Mouse (Mus musculus): ENCODE measurements at regions not wholly inside any gene's neighbourhood (a gene's known extent, or its start where the extent isn't known, plus 50 kb on each side); places are given as distances from the start of the nearest gene placed in this dataset.

DNA sequence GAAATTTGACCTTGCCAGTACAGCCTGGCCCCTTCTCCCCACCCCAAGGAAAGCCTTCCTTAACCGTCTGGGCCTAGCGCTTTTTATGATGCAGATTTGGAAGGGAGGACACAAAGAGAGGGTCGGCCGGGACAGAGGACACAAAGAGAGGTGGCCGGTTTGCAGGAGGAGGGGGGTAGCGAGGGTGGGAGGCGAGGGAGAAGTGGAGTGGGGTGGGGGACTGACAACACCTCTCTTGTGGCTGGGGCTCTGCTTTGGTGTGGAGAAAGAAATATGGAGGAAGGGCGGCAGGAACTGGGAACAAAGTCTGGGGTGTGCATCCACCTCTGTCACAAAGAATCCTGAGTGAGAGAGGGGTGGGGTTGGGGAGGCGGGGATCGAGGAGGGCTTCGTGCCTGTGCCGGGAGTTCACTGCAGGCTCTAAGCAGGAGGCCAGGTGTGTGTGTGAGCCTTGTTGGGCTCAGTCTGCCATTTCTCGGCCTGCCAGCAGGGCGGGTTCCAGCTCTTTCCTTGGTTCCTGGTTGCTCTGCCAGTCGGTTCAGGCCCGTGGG lies 330.4 kb upstream of the Dio3 start:
- H3K36me3 ChIP-seq = no peaks in the 10 kb centered on the region
- 9% methylated on average over 16 of the region's 16 CpGs for WGBS

DNA sequence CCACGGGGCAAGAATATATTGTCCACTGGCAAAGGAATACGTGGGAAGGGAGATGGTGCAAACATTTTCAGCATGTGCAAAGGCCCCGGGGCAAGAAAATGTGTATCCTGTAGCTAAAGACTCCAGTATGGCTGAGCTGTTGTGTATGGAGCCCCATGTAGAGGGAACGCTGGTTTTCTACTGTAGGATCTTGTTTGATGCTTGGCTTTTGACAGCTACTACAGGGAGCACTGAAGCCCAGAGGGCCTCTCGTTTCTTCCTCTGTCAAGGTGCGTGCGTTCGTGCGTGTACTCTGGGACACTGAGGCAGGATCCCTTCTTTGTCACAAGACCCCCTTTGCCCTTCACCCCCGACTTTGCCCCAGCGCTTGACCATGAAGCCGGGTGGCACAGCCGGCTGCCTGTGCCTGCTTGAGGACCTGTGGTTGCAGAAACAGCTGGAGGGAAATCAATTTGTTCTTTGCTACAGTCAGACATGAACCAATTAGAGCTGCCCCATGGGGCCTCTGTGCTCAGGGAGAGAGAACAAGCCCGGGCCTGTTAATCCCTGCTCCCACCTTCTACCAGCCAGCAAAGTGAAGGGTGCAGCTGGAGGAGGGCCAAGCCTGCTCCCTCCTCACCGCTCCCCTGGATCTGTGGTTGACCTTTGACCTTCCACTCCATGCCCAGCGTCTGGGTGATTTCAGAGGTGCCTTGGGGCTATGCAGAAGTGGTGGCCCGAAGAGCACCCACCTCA lies 329.5 kb upstream of the Dio3 start:
- Histone ChIP-seq H3K4me2 (no peak overlapping the region), H3K4me3 (no peak overlapping the region), H3K27ac (replicated peaks) (0 out of 2 replicates have a peak overlapping the region, but pooled peaks have one; percentile 2), H3K9ac (no peak overlapping the region), H3K4me1 (replicated peaks) (peaks cover 31% of the 10 kb centered on the region), H3K36me3 (no peaks in the 10 kb centered on the region), H3K27me3 (peaks cover 3% of the 10 kb centered on the region; the same call in 1 of the 2 replicates), H3K9me3 (no peaks in the 10 kb centered on the region)
- 0 out of 2 replicates have a peak, but pooled peaks have one; percentile 15 for ATAC-seq (ENCODE audit: low read depth)
- 55% methylated on average over 17 of the region's 17 CpGs for WGBS

More for the DNA sequence above, 330.4 kb upstream of the Dio3 start:
- H3K4me2 ChIP-seq = no peak overlapping the region
- no peaks in the 10 kb centered on the region for H3K9me3 ChIP-seq
- H3K4me1 ChIP-seq (replicated peaks) = peaks cover 31% of the 10 kb centered on the region
- 0 out of 2 replicates have a peak overlapping the region, but pooled peaks have one; percentile 2 for H3K27ac ChIP-seq (replicated peaks)
- no peak overlapping the region for H3K4me3 ChIP-seq
- peak; percentile 46; the same call in 1 of the 2 replicates for ATAC-seq (ENCODE audit: low read depth)
- H3K9ac ChIP-seq = no peak overlapping the region
- peaks cover 3% of the 10 kb centered on the region; the same call in 1 of the 2 replicates for H3K27me3 ChIP-seq

DNA sequence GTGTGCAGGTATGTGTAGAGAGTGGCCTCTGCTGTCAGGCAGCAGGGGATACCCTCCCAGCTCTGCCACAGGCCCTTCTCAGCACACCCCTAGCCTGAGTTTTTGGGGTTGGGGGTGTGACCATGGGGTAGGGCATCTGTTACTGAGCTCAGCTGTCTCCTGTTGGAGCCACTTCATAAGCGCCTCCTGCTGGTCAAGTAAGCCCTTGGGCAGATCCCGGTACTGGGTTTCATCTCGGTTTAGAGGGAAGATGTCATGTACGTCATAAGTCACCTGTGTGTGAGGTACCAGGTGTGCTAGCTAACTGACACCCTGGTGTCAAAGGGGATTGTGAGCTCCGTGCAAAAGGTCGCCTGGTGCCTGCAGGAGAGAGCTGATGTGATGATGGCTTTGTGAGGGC lies 328.2 kb upstream of the Dio3 start:
- Histone ChIP-seq H3K27me3 (peaks cover 3% of the 10 kb centered on the region; the same call in 1 of the 2 replicates), H3K27ac (replicated peaks) (no peak overlapping the region), H3K9ac (no peak overlapping the region), H3K4me2 (no peak overlapping the region), H3K36me3 (no peaks in the 10 kb centered on the region), H3K4me1 (replicated peaks) (peaks cover 31% of the 10 kb centered on the region), H3K9me3 (no peaks in the 10 kb centered on the region), H3K4me3 (no peak overlapping the region)
- ATAC-seq (ENCODE audit: low read depth) = no peak
- 45% methylated on average over 6 of the region's 6 CpGs for WGBS

DNA sequence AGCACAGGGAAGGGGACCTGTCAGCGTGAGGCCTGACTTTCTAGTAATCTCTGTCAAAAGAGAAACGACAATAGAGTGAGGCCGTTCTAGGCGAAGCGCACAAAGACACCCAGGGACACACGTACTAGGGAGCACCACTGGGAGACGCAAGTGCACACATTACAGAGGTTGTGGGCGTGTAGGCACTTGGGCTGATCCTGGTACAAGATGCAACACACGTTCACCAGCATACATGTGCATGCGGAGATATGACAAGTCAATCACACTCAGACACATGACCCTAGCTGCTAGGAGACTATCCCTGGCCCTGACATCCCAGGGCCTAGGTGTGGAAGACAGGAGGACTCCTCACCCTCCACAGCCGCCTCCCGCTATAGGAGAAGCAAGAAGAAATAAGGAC lies 327.4 kb upstream of the Dio3 start:
- Histone ChIP-seq H3K27me3 (peaks cover 3% of the 10 kb centered on the region; the same call in 1 of the 2 replicates), H3K27ac (replicated peaks) (no peak overlapping the region), H3K4me3 (no peak overlapping the region), H3K36me3 (no peaks in the 10 kb centered on the region), H3K9ac (no peak overlapping the region), H3K4me2 (no peak overlapping the region), H3K9me3 (no peaks in the 10 kb centered on the region), H3K4me1 (replicated peaks) (peaks cover 31% of the 10 kb centered on the region)
- 85% methylated on average over 12 of the region's 12 CpGs for whole genome bisulfite sequencing
- ATAC-seq (ENCODE audit: low read depth) = no peak

DNA sequence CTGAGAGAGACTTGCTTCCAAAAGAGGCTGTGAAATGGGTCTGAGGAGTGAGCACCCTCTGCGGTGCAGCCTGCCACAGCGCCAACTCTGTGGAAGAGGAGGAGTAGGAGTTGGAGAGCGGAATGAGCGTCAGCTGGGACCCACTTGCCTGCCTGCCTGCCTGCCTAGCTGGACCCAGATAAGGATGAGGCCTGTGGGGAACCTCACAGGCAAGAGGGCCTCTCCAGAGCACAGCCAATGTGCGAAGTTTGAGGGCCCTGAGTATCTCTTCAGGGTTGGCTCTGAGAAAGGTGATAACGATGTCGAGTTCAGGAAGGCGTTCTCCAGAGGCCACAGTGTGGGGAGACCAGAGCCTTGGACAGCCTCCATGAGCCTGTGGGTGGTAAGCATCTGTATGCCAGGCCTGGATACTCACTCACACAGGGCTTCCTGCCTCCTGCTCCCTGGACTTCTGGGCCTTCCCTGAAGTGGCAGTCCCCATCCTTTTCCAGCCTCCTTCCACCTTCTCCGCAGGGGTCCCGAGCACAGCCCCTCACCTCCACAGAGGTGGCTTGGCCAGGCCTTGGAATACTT lies 326.9 kb upstream of the Dio3 start:
- Histone ChIP-seq H3K4me3 (no peak overlapping the region), H3K27ac (replicated peaks) (no peak overlapping the region), H3K36me3 (no peaks in the 10 kb centered on the region), H3K4me2 (no peak overlapping the region), H3K9ac (no peak overlapping the region), H3K9me3 (no peaks in the 10 kb centered on the region), H3K27me3 (peaks cover 3% of the 10 kb centered on the region; the same call in 1 of the 2 replicates), H3K4me1 (replicated peaks) (peaks cover 31% of the 10 kb centered on the region)
- WGBS = 90% methylated on average over 10 of the region's 10 CpGs
- no peak for ATAC-seq (ENCODE audit: low read depth)

DNA sequence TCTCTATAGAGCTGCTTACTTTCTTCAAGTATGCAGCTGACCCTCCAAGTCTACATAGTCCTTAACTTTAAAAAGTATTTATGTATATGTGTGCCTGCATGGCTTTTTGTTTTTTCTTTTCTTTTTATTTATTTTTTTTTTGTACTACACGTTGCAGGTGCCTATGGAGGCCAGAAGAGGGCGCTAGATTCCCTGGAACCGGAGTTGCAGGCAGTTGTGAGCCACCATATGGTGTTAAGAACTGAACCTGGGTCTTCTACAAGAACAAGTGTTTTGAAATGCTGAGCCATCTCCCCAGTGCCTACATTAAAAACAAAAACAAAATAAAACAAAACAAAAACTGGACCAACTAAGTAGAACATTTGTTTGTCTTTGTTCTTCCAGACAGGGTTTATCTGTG lies 325.9 kb upstream of the Dio3 start:
- no peaks in the 10 kb centered on the region for H3K9me3 ChIP-seq
- 67% methylated on average over 3 of the region's 3 CpGs for WGBS
- H3K4me3 ChIP-seq = no peak overlapping the region
- H3K9ac ChIP-seq = no peak overlapping the region
- no peak for ATAC-seq (ENCODE audit: low read depth)
- H3K36me3 ChIP-seq = no peaks in the 10 kb centered on the region
- H3K4me1 ChIP-seq (replicated peaks) = peaks cover 31% of the 10 kb centered on the region
- H3K27me3 ChIP-seq = peaks cover 3% of the 10 kb centered on the region; the same call in 1 of the 2 replicates
- no peak overlapping the region for H3K4me2 ChIP-seq
- no peak overlapping the region for H3K27ac ChIP-seq (replicated peaks)

DNA sequence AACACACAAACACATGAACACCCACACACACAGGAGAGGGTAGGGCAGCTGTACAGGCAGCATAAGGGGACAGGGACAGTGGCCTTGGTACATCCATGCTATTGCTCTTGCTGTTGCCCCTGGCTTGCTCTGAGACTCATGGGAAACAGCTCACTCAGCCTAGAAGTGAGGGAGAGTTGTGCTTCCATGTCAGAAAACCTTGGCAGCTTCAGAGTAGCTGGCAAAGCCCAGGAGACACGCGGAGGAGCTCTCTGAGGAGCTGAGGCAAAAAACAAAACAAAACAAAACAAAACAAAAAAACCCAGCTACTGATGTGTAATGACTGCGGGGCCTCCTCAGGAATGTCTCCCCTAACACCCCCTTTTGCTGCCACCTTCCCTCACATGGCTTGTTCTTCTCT lies 321.6 kb upstream of the Dio3 start:
- Histone ChIP-seq H3K4me3 (no peak overlapping the region), H3K4me2 (no peak overlapping the region), H3K27me3 (no peaks in the 10 kb centered on the region; the same call in 1 of the 2 replicates), H3K4me1 (replicated peaks) (peaks cover 5% of the 10 kb centered on the region; the same call in 1 of the 2 replicates), H3K9me3 (no peaks in the 10 kb centered on the region), H3K36me3 (no peaks in the 10 kb centered on the region), H3K9ac (no peak overlapping the region), H3K27ac (replicated peaks) (no peak overlapping the region)
- no peak for ATAC-seq (ENCODE audit: low read depth)
- WGBS = 79% methylated on average over 3 of the region's 3 CpGs

DNA sequence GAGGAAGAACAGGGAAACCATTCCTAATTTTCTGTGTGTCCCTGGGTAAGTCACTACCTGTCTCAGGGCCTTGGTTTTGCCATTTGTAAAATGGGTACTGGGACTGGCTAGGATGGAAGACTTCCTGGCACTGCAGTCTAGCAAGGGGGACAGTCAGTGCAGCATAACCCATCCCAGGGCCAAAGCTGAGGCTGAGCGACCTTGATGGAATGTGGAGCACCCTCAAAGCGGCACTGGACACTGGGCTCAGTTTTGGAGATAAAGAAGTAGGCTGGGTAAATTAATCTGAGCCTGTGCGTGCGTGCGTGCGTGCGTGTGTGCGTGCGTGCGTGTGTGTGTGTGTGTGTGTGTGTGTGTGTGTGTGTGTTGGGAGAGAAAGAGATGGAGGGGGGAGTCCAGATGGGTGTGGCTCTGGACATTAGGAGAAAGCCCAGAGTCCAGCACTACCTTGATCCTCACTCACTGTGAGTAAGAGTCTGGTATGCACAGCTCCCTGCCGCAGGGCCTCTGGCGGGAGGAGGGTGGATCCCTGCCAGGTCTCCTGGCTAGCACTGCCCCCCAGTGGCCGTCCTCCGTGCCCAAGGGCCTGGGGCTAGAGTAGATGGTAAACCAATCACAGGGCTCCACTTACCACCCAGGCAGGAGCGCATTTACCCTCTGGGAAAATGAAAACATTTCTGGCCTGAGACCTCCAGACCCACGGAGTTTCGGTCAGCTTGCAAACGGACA lies 320.3 kb upstream of the Dio3 start:
- H3K4me1 ChIP-seq (replicated peaks) = peaks cover 5% of the 10 kb centered on the region; the same call in 1 of the 2 replicates
- H3K9ac ChIP-seq = 0 out of 2 replicates have a peak overlapping the region, but pooled peaks have one; percentile 12
- WGBS = 48% methylated on average over 18 of the region's 18 CpGs
- H3K27me3 ChIP-seq = no peaks in the 10 kb centered on the region; the same call in 1 of the 2 replicates
- H3K4me3 ChIP-seq = no peak overlapping the region
- H3K4me2 ChIP-seq = no peak overlapping the region
- H3K9me3 ChIP-seq = no peaks in the 10 kb centered on the region
- peak; percentile 74; the same call in 1 of the 2 replicates for ATAC-seq (ENCODE audit: low read depth)
- no peaks in the 10 kb centered on the region for H3K36me3 ChIP-seq
- H3K27ac ChIP-seq (replicated peaks) = no peak overlapping the region

DNA sequence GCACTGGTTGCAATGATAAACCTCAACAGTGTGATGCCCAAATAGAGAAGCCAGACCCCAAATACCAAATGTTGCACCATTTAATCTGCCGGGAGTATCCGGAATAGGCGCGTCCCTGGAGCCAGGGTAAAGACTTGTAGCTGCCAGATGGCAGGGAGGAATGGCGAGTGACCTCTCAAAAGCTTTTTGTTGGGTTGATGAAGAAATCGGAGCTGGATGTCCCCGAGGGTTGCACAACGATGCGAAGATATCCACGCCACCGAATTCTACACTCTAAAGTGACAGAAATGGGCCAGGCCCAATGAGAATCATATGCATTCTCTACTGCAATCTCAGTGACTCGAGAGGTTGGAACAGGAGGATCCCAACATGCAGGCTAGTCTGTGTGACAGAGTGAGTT lies 312.1 kb upstream of the Dio3 start:
- H3K4me3 ChIP-seq = no peak overlapping the region

DNA sequence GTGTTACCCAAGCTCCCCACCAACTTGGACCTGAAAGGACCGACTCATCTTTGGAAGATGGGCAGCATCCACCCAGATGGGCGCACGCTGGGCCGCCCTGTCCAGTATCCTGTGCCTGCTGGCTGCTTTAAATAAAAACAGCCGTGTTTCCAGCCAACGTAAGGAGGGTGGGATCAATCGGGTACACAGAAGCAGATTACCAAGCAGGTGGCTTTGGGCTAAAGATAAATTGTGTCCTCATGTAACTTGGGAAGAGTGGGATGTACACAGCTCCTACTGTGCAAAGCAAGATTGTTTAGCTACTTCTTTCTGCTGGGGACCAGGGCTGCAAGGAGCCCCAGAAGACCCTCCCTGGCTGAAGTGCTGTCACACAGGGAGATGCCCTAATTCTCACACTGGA lies 310.6 kb upstream of the Dio3 start:
- 91% methylated on average over 7 of the region's 7 CpGs for whole genome bisulfite sequencing
- H3K27me3 ChIP-seq = peaks cover 5% of the 10 kb centered on the region; the same call in 1 of the 2 replicates
- H3K4me3 ChIP-seq = no peak overlapping the region
- no peak overlapping the region for H3K4me2 ChIP-seq
- H3K9ac ChIP-seq = no peak overlapping the region
- H3K36me3 ChIP-seq = no peaks in the 10 kb centered on the region
- H3K9me3 ChIP-seq = no peaks in the 10 kb centered on the region
- H3K4me1 ChIP-seq (replicated peaks) = no peaks in the 10 kb centered on the region
- ATAC-seq (ENCODE audit: low read depth) = no peak
- H3K27ac ChIP-seq (replicated peaks) = no peak overlapping the region

More for the DNA sequence above, 312.1 kb upstream of the Dio3 start:
- Histone ChIP-seq H3K9ac (no peak overlapping the region), H3K9me3 (no peaks in the 10 kb centered on the region), H3K27me3 (peaks cover 5% of the 10 kb centered on the region; the same call in 1 of the 2 replicates), H3K4me1 (replicated peaks) (no peaks in the 10 kb centered on the region), H3K27ac (replicated peaks) (no peak overlapping the region), H3K4me2 (no peak overlapping the region), H3K36me3 (no peaks in the 10 kb centered on the region)
- 80% methylated on average over 12 of the region's 12 CpGs for WGBS
- no peak for ATAC-seq (ENCODE audit: low read depth)

DNA sequence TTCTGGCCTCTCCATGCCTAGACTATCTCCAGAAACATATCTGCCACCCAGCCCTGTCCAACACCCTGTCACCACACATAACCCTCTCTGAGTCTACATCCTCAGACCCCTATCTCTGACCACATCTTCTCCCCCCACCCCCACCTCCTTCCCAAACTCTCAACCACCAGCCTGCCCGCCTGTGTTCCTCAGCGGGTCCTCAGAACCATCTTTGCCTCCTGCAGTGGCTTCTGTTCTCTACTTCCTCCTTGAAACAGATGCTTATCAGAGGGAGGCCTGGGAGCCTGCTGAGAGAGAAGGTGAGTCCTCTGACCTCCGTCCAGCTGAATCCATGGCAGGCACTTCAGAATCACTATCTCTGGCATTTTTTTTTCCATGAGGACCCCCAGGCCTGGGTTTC lies 307.4 kb upstream of the Dio3 start:
- H3K27ac ChIP-seq (replicated peaks) = no peak overlapping the region
- H3K36me3 ChIP-seq = no peaks in the 10 kb centered on the region
- no peak for ATAC-seq (ENCODE audit: low read depth)
- no peaks in the 10 kb centered on the region for H3K9me3 ChIP-seq
- WGBS = 71% methylated on average over 3 of the region's 3 CpGs
- H3K4me2 ChIP-seq = no peak overlapping the region
- no peak overlapping the region for H3K9ac ChIP-seq
- H3K4me1 ChIP-seq (replicated peaks) = peaks cover 14% of the 10 kb centered on the region
- no peaks in the 10 kb centered on the region for H3K27me3 ChIP-seq
- H3K4me3 ChIP-seq = no peak overlapping the region

All from neural tube, embryonic 13.5 days (tissue).